Mouse (Mus musculus): ENCODE data around the gene Slc38a3. TPM values are rescaled to one million over a fixed set of nuclear protein-coding genes. Genes with fewer than 3 reads are reported as not detected.
A peak's percentile ranks its signal among the peaks of the same experiment; 100 is the strongest.

Slc38a3 gene
- polyA plus RNA-seq, 1 experiment from 2014 or later, result 12.9 TPM

GRCm38 (mm10) chr9:107629411-107629730 lies 40.0 kb downstream of the Slc38a3 start:
- Histone ChIP-seq H3K27me3 (ENCODE audit: insufficient read depth, low read length) (no peaks in the 10 kb centered on the region), H3K4me1 (replicated peaks; ENCODE audit: insufficient read depth, low read length) (peaks cover 61% of the 10 kb centered on the region), H3K9ac (ENCODE audit: low read depth, low read length) (no peak overlapping the region), H3K9me3 (replicated peaks; ENCODE audit: low read length) (no peaks in the 10 kb centered on the region), H3K27ac (peak overlapping the region; percentile 92), H3K4me3 (replicated peaks; ENCODE audit: low read depth, low read length) (no peak overlapping the region), H3K36me3 (ENCODE audit: insufficient read depth, low read length) (no peaks in the 10 kb centered on the region), H3K4me2 (ENCODE audit: low read length) (peak overlapping the region; percentile 40)
- TF ChIP-seq CTCF (IDR thresholded peaks at IDR 0.05; ENCODE audit: low read depth), result no peak
- 36% methylated on average over 4 of the region's 4 CpGs for WGBS
- DNase-seq (ENCODE audit: low spot score) (no peak), ATAC-seq (replicated peaks; ENCODE audit: low FRiP score, low read depth) (no peak)

- Histone ChIP-seq H3K4me3 (replicated peaks; ENCODE audit: low read depth, low read length) (no peak overlapping the region), H3K27ac (peak overlapping the region; percentile 92), H3K9me3 (replicated peaks; ENCODE audit: low read length) (no peaks in the 10 kb centered on the region), H3K4me1 (replicated peaks; ENCODE audit: insufficient read depth, low read length) (peaks cover 61% of the 10 kb centered on the region), H3K9ac (ENCODE audit: low read depth, low read length) (0 out of 2 replicates have a peak overlapping the region, but pooled peaks have one; percentile 27), H3K27me3 (ENCODE audit: insufficient read depth, low read length) (no peaks in the 10 kb centered on the region), H3K36me3 (ENCODE audit: insufficient read depth, low read length) (0 out of 2 replicates have a peak, but pooled peaks cover 1% of the 10 kb centered on the region), H3K4me2 (ENCODE audit: low read length) (peak overlapping the region; percentile 40)
- ATAC-seq (replicated peaks; ENCODE audit: low FRiP score, low read depth) (no peak), DNase-seq (ENCODE audit: low spot score) (peak; percentile 88)
- WGBS, result 33% methylated on average over 15 of the region's 15 CpGs
- no peak for TF ChIP-seq CTCF (IDR thresholded peaks at IDR 0.05; ENCODE audit: low read depth)
Measured at GRCm38 (mm10) chr9:107628721-107629410, 40.5 kb downstream of the Slc38a3 start.

DNA sequence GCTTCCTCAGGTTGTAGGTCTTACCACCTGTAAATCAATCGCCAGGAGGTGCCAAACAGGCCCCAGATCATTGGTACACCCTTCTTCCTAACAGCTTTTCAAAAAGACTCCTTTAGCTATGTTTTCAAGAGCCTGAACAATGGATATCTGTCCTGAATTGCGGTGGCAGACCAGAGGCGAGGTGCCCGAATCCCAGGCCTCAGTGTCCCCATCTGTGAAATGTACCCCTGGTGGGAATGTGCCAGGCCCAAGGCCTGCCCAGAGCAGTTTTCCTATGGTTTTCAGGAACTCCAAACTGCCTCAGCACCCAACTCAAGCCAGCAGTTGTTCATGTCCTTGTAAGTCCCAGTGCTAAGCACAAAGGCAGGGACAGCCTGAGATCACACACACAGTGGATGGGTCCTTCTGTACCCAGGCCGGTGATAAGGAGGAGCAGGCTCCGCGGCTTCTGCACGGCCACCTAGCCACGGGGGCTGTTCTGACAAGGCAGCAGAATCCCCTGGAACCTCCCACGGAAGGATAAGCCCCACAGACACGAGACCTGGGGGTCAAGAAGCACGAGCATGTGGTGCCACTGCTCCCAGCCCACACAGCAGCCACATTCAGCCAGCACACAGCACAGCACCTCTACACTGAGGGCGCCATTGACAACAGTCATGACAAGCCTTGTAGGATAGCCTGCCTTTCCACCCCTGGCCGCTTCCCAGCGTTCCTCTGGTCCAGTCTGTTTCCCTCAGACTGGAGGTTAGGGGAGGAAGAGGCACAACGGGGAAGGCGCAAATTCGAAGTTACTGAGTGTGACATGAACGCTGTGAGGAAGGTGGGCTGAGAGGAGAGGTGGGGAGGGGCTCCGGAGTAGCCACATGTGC lies 41.7 kb downstream of the Slc38a3 start:
- Histone ChIP-seq H3K4me1 (replicated peaks; ENCODE audit: insufficient read depth, low read length) (peaks cover 61% of the 10 kb centered on the region), H3K27ac (peak overlapping the region; percentile 92), H3K27me3 (ENCODE audit: insufficient read depth, low read length) (no peaks in the 10 kb centered on the region), H3K4me2 (ENCODE audit: low read length) (peak overlapping the region; percentile 40), H3K9ac (ENCODE audit: low read depth, low read length) (peak overlapping the region; percentile 41), H3K9me3 (replicated peaks; ENCODE audit: low read length) (no peaks in the 10 kb centered on the region), H3K4me3 (replicated peaks; ENCODE audit: low read depth, low read length) (no peak overlapping the region), H3K36me3 (ENCODE audit: insufficient read depth, low read length) (0 out of 2 replicates have a peak, but pooled peaks cover 4% of the 10 kb centered on the region)
- 29% methylated on average over 20 of the region's 20 CpGs for WGBS
- ATAC-seq (replicated peaks; ENCODE audit: low FRiP score, low read depth) (no peak), DNase-seq (ENCODE audit: low spot score) (no peak)
- TF ChIP-seq CTCF (IDR thresholded peaks at IDR 0.05; ENCODE audit: low read depth), result no peak

DNA sequence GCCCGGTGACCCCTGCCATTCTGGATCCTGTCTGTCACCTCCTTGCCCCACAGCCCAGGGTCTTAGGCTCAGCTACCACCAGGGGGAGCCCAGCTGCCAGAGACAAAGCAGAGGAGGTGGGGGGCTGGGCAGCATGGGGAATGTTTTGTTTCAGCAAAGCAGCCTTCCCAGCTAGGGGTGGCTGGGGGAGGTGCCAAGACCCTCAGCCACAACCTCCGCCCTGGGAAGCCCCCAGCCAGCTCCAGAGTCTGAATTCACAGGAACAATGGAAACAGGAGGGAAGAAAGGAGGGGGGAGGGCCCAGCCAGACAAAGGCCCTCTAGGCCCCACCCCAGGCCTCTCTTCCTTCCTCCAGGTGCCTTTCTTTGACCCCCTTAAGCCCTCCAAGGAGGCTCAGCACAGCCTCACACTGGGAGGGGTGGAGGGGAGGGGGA lies 42.5 kb downstream of the Slc38a3 start:
- ATAC-seq (replicated peaks; ENCODE audit: low FRiP score, low read depth), result peak; percentile 64
- H3K36me3 ChIP-seq (ENCODE audit: insufficient read depth, low read length), result 0 out of 2 replicates have a peak, but pooled peaks cover 4% of the 10 kb centered on the region
- no peak overlapping the region for H3K4me3 ChIP-seq (replicated peaks; ENCODE audit: low read depth, low read length)
- H3K9me3 ChIP-seq (replicated peaks; ENCODE audit: low read length), result no peaks in the 10 kb centered on the region
- peak overlapping the region; percentile 40 for H3K4me2 ChIP-seq (ENCODE audit: low read length)
- 6% methylated on average over 2 of the region's 2 CpGs for WGBS
- no peaks in the 10 kb centered on the region for H3K27me3 ChIP-seq (ENCODE audit: insufficient read depth, low read length)
- peak overlapping the region; percentile 41 for H3K9ac ChIP-seq (ENCODE audit: low read depth, low read length)
- peaks cover 53% of the 10 kb centered on the region for H3K4me1 ChIP-seq (replicated peaks; ENCODE audit: insufficient read depth, low read length)
- peak; percentile 94 for DNase-seq (ENCODE audit: low spot score)
- peak overlapping the region; percentile 92 for H3K27ac ChIP-seq
- peak; percentile 96 for TF ChIP-seq CTCF (IDR thresholded peaks at IDR 0.05; ENCODE audit: low read depth)

- Histone ChIP-seq H3K4me2 (ENCODE audit: low read length) (peak overlapping the region; percentile 40), H3K4me3 (replicated peaks; ENCODE audit: low read depth, low read length) (no peak overlapping the region), H3K9ac (ENCODE audit: low read depth, low read length) (peak overlapping the region; percentile 20; the same call in 1 of the 2 replicates), H3K36me3 (ENCODE audit: insufficient read depth, low read length) (0 out of 2 replicates have a peak, but pooled peaks cover 4% of the 10 kb centered on the region), H3K27me3 (ENCODE audit: insufficient read depth, low read length) (no peaks in the 10 kb centered on the region), H3K9me3 (replicated peaks; ENCODE audit: low read length) (no peaks in the 10 kb centered on the region), H3K27ac (peak overlapping the region; percentile 70), H3K4me1 (replicated peaks; ENCODE audit: insufficient read depth, low read length) (peaks cover 49% of the 10 kb centered on the region)
- peak; percentile 14; the same call in 1 of the 2 replicates for ATAC-seq (replicated peaks; ENCODE audit: low FRiP score, low read depth)
- 33% methylated on average over 15 of the region's 15 CpGs for WGBS
- TF ChIP-seq CTCF (IDR thresholded peaks at IDR 0.05; ENCODE audit: low read depth), result no peak
- DNase-seq (ENCODE audit: low spot score), result no peak
Measured at GRCm38 (mm10) chr9:107626158-107626843, 43.0 kb downstream of the Slc38a3 start.

Data from kidney, postnatal 0 days (tissue).